Mouse (Mus musculus): ENCODE measurements at regions not wholly inside any gene's neighbourhood (a gene's known extent, or its start where the extent isn't known, plus 50 kb on each side); places are given as distances from the start of the nearest gene placed in this dataset.

- DNase-seq (ENCODE audit: low spot score in 2 of 2): no peak
- intact Hi-C loops (cut with DNase I): no loop called here
Observed at GRCm38 (mm10) chr3:14952169-14952729, 66.2 kb downstream of the Car2 start.

GRCm38 (mm10) chr3:14952951-14953350 lies 66.9 kb downstream of the Car2 start:
- no peak for DNase-seq (ENCODE audit: low spot score in 2 of 2)
- intact Hi-C loops (cut with DNase I): no loop called here

DNA sequence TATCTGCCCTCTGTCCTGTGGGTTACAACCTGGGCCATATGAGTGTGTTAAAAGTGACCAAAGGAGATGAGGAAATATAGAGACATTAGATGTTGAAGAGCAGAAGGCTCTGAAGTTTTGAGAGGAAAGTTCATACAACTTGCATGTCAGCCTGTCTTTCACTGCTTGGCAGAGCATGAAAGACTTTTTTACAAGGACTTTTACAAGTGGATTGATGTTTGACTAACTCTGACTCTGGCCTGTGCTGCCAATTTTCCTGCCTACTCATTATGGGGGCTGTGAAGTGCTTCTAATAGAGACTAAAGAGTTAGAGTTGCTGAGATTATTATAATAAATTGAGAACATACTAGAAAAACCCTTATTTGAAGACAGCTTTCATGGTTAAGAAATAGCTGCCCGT lies 71.4 kb downstream of the Car2 start:
- intact Hi-C loops (cut with DNase I): no loop called here
- no peak for DNase-seq (ENCODE audit: low spot score in 2 of 2)

DNA sequence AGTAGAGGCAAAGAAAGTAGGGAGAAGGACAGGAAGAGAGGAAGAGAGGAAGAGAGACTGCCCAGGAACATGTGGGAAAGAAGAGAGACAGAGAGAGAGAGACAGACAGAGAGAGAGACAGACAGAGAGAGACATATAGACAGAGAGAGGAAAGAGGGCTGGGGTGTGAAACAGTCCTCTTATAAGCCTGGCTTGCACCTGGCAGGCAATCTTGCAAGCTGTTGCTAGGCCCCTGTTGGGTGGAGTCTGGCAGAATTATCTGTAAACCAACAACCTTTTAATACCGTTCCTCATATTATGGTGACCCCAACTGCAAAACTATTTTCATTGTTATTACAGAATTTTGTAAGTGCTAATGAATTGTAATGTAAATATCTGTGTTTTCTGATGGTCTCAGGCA lies 72.2 kb downstream of the Car2 start:
- DNase-seq (ENCODE audit: low spot score in 2 of 2): no peak
- intact Hi-C loops (cut with DNase I): no loop called here

DNA sequence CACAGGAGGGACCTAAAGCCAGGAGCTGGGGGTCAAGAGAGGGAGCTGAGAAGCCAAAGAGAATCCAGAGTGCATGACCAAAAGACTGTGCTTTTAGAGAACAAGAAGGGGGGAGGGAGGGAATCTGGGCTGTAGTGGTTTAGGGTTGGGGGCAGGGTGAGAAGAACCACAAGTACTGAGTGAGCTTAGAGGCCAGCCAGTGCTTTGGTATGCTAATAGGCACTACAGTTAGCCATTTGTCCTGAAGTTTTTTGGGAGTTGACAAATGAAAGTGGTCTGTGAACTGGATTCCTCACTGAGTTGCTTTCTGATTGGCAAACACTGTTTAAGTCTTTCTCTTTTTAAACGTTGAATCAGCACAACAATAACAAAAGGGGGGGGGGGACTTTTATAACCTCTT lies 73.5 kb downstream of the Car2 start:
- intact Hi-C loops (cut with DNase I): no loop called here
- peak in 1 of 2 experiments; percentile 21 for DNase-seq (ENCODE audit: low spot score in 2 of 2)

DNA sequence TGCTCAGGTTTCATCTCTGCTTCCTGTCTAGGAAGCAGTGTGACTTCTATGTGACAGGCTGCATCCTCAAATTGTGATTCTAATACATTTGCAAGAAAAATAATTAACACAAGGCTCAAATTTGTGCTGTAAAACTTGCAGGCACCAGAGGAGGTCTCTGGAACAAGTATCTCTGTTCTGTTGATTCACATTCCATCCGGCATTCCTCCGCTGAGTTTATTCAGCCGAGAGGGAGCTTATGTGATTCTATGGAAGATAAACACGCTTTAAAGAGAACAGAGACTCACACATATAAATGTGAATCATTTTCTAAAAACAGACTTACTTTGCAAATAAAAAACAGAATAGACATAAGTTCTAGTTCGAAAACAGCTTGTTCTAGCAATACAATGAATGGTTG lies 78.7 kb downstream of the Car2 start:
- intact Hi-C loops (cut with DNase I): no loop called here
- no peak for DNase-seq (ENCODE audit: low spot score in 2 of 2)

GRCm38 (mm10) chr3:14965438-14966044 lies 79.5 kb downstream of the Car2 start:
- DNase-seq (ENCODE audit: low spot score in 2 of 2): no peak
- intact Hi-C loops (cut with DNase I): no loop called here

DNA sequence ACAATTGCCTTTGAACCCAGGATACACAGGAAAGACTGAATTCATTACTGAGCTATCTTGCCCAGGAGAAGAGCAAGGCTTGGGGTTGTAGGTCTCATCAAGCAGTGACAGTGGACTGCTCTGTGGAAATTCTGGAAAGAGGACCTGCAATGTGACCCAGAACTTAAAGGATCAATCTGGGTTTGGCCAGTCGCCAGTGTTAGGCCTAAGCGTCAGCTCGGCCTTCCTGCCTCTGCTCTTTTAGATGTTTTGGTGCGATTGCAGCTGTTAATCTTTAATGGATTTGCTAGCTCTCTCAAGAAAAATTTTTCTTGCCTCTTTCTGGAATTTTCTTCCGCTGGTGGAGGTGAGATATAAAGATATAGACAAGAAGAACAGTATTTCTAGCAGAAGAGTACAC lies 81.2 kb downstream of the Car2 start:
- no peak for DNase-seq (ENCODE audit: low spot score in 2 of 2)
- intact Hi-C loops (cut with DNase I): no loop called here

DNA sequence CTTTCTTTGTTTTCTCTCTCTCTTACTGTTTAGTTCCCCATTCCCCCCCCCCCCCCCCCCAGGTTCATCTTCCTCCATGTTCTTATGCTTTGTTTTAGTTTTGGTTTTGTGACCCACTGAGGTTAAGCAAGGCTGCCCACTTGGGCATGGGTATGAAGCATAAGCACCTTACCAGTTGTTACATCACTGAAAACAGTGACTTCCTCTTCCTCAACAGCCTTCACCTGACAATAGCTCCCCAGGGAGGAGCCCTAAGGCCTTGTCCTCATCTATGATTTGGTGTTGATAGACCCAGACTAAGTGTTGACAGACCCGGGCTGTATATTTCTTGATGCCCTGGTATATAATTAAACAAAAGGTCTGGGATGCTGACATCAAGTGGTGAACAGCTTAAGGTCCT lies 82.3 kb downstream of the Car2 start:
- no peak for DNase-seq (ENCODE audit: low spot score in 2 of 2)
- intact Hi-C loops (cut with DNase I): no loop called here

DNA sequence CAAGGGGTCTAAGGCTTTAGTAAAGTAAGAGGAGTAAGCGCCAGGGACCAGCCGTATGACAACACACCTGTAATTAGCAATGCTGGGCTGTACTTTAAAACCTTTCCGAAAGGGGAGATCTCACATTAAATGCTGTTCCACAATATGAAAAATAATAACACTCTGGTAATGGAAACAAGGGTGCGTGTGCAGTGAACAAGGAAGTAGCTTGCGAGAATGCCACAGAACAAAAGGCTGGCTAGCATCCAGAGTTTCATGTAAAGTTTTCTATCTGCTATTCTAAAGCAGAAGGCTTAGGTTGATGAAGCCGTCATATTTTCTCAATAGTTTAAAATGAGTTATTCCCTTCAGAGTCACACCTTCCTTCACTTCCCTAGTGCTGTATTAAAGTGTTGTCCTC lies 83.6 kb downstream of the Car2 start:
- intact Hi-C loops (cut with DNase I): no loop called here

GRCm38 (mm10) chr3:14971647-14972046 lies 85.6 kb downstream of the Car2 start:
- DNase-seq (ENCODE audit: low spot score in 2 of 2): no peak

More for the DNA sequence above, 83.6 kb downstream of the Car2 start:
- no peak for DNase-seq (ENCODE audit: low spot score in 2 of 2)

GRCm38 (mm10) chr3:14974758-14975157 lies 88.7 kb downstream of the Car2 start:
- intact Hi-C loops (cut with DNase I): no loop called here
- no peak for DNase-seq (ENCODE audit: low spot score in 2 of 2)

More at GRCm38 (mm10) chr3:14971647-14972046, 85.6 kb downstream of the Car2 start:
- intact Hi-C loops (cut with DNase I): no loop called here

DNA sequence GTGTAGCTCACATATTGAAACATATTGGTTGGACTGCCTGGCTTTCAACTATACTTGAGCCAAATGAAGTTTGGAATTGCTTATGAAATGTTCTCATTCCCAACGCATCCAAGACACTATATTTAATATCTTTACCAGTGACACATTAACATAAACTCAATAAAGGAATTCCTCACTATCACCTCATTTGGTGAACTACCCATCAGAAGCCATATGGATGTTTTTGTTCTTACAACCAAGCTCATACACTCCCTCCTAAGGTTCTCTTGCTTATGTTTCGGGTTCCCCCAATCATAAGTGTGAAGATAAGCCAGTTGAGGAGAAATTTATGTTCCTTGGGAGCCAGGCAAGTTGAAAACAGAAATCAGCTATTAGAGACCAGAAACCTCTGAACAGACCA lies 89.1 kb downstream of the Car2 start:
- intact Hi-C loops (cut with DNase I): no loop called here
- DNase-seq (ENCODE audit: low spot score in 2 of 2): no peak

- DNase-seq (ENCODE audit: low spot score in 2 of 2): no peak
- intact Hi-C loops (cut with DNase I): no loop called here
Observed at GRCm38 (mm10) chr3:14979116-14979613, 93.1 kb downstream of the Car2 start.

GRCm38 (mm10) chr3:14989635-14990034 lies 103.6 kb downstream of the Car2 start:
- DNase-seq (ENCODE audit: low spot score in 2 of 2): no peak
- intact Hi-C loops (cut with DNase I): no loop called here

GRCm38 (mm10) chr3:14993936-14994335 lies 107.9 kb downstream of the Car2 start:
- intact Hi-C loops (cut with DNase I): no loop called here
- DNase-seq (ENCODE audit: low spot score in 2 of 2): no peak

DNA sequence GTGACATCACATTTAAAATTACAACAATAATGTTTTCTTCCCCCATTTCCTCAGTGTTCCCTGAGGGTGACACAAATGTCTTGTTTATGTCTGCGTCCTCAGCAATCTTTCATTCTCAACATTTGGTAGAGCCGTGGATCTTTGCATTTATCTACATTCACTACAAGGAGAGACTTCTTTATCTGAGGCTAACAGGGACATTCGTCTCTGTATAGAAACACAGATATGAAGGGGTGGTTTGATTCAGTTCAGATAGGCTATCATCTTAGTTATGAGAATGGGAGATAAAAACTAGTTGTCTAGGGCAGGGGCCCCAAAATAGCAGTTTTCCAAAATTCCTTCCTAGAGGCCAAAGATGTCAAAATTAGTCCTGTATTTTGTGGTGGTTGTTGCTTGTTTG lies 111.2 kb downstream of the Car2 start:
- intact Hi-C loops (cut with DNase I): no loop called here
- no peak for DNase-seq (ENCODE audit: low spot score in 2 of 2)

DNA sequence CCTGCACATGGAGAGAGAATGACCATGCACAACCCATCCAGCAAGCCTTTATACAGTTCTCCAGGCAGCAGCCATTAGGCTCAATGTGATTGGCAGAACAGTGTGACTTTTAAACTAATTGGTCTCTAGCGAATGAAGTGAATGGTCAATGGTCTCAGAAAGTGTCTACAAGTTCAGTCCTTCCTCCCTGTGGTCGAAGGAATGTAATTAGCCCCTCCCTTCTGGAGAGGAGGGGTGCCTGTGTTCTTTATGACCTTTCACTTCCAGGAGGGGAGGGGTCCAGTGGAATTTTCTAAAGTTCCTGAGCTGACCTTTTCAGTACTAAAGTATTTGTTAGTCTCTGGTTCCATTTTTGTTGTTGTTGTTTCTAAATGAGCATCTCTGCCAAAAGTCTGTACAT lies 112.4 kb downstream of the Car2 start:
- no peak for DNase-seq (ENCODE audit: low spot score in 2 of 2)
- intact Hi-C loops (cut with DNase I): no loop called here

GRCm38 (mm10) chr3:14999411-14999810 lies 113.3 kb downstream of the Car2 start:
- intact Hi-C loops (cut with DNase I): no loop called here
- DNase-seq (ENCODE audit: low spot score in 2 of 2): no peak

DNA sequence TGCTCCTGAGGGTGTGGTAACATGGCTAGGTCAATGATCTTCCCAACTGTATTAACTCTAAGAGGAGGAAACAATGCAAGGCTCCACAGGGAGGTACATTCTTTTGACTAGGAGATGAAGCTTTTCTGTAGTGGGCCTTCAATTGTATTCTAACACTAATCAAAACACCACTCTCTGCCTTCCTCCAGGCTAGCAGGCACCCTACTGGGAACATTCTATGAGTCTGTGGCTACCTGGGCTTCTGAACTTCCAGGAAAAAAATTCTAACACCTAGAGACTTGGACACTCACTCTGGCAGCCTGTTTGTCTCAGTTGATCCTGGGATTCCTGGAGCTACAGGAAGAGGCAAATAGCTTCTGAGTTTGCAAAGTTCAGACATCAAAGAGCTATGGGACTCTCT lies 113.8 kb downstream of the Car2 start:
- intact Hi-C loops (cut with DNase I): no loop called here
- no peak for DNase-seq (ENCODE audit: low spot score in 2 of 2)

GRCm38 (mm10) chr3:15000657-15001056 lies 114.6 kb downstream of the Car2 start:
- intact Hi-C loops (cut with DNase I): no loop called here
- no peak for DNase-seq (ENCODE audit: low spot score in 2 of 2)

DNA sequence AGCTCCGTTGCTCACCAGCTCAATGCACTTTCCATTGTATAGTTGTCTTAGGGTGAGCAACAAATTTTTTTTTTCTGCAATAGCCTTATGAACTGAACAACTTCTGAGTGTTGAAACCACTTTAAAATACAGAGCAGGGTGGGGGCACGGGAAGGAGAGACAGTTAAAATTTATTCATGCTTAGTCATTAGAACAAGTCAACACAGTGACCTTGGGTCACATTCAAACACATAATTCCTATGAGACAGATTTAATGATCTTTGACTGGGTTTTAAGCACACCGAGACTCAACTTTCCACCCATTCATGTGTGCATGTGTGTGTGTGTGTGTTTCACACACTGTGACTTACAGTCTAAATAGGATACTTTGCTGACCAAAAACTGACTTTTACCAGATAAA lies 121.7 kb downstream of the Car2 start:
- DNase-seq (ENCODE audit: low spot score in 2 of 2): no peak
- intact Hi-C loops (cut with DNase I): no loop called here

All from left cerebral cortex, postnatal 25 days (tissue).